Mouse (Mus musculus) bone marrow macrophage, adult 2 months (primary cell): ENCODE measurements around the gene Hs6st1.

ENCODE experiments used
- CTCF ChIP-seq: IDR thresholded peaks from 2 replicates; pipeline ENCODE4 v1.5.1; 2012; ENCODE audit warnings: low read depth, mild to moderate bottlenecking, low read length, moderate library complexity
- POLR2A ChIP-seq: IDR thresholded peaks from 2 replicates; pipeline ENCODE4 v1.6.1; 2012; ENCODE audit warnings: mild to moderate bottlenecking, low read depth, low read length, borderline replicate concordance

GRCm38 (mm10) chr1:36130307-36131035 is 62.3 kb downstream of the Hs6st1 start:
- no peak for TF ChIP-seq POLR2A
- TF ChIP-seq CTCF: no peak
